Mouse (Mus musculus): ENCODE results near the gene Ltbp3. TPM values are rescaled to one million over a fixed set of nuclear protein-coding genes. Genes with fewer than 3 reads are reported as not detected.

Gene Ltbp3
- total RNA-seq, 2 experiments from 2014 or later: 1.6 to 2.5 TPM

- ATAC-seq (replicated peaks; ENCODE audit: low FRiP score, poor library complexity, severe bottlenecking): no peak
Measured at GRCm38 (mm10) chr19:5801432-5801964, 60.8 kb downstream of the Ltbp3 start.

GRCm38 (mm10) chr19:5802011-5802786, 61.5 kb downstream of the Ltbp3 start:
- ATAC-seq (replicated peaks; ENCODE audit: low FRiP score, poor library complexity, severe bottlenecking): peak; percentile 32

GRCm38 (mm10) chr19:5802787-5803040, 62.0 kb downstream of the Ltbp3 start:
- no peak for ATAC-seq (replicated peaks; ENCODE audit: low FRiP score, poor library complexity, severe bottlenecking)

GRCm38 (mm10) chr19:5803041-5803880, 62.6 kb downstream of the Ltbp3 start:
- peak; percentile 71 for ATAC-seq (replicated peaks; ENCODE audit: low FRiP score, poor library complexity, severe bottlenecking)

- ATAC-seq (replicated peaks; ENCODE audit: low FRiP score, poor library complexity, severe bottlenecking): no peak
Measured at GRCm38 (mm10) chr19:5803881-5804279, 63.2 kb downstream of the Ltbp3 start.

- no peak for ATAC-seq (replicated peaks; ENCODE audit: low FRiP score, poor library complexity, severe bottlenecking)
Measured at GRCm38 (mm10) chr19:5804371-5804899, 63.7 kb downstream of the Ltbp3 start.

- no peak for ATAC-seq (replicated peaks; ENCODE audit: low FRiP score, poor library complexity, severe bottlenecking)
Measured at GRCm38 (mm10) chr19:5806051-5806808, 65.5 kb downstream of the Ltbp3 start.

GRCm38 (mm10) chr19:5806809-5807205, 66.1 kb downstream of the Ltbp3 start:
- ATAC-seq (replicated peaks; ENCODE audit: low FRiP score, poor library complexity, severe bottlenecking): no peak

GRCm38 (mm10) chr19:5807740-5808139, 67.0 kb downstream of the Ltbp3 start:
- ATAC-seq (replicated peaks; ENCODE audit: low FRiP score, poor library complexity, severe bottlenecking): no peak

Other genes starting within 250 kb of the Ltbp3 start
- gene 1700020D05Rik, start 237.1 kb upstream of the Ltbp3 start, total RNA-seq (2015; ENCODE audit: low replicate concordance): 21.4 and 25.6 TPM in 2 replicates
- gene 1700020D05Rik, start 237.1 kb upstream of the Ltbp3 start, total RNA-seq (2017; ENCODE audit: low replicate concordance): 13.8 and 18.7 TPM in 2 replicates
- 35.3 and 43.6 TPM in 2 replicates for gene Snx32, start 230.4 kb upstream of the Ltbp3 start, total RNA-seq (2015; ENCODE audit: low replicate concordance)
- gene Snx32, start 230.4 kb upstream of the Ltbp3 start, total RNA-seq (2017; ENCODE audit: low replicate concordance): 42.5 and 42.7 TPM in 2 replicates
- gene Ovol1, start 180.3 kb upstream of the Ltbp3 start, total RNA-seq (2015; ENCODE audit: low replicate concordance): not detected in 2 replicates
- not detected in 2 replicates for gene Ovol1, start 180.3 kb upstream of the Ltbp3 start, total RNA-seq (2017; ENCODE audit: low replicate concordance)
- gene Ap5b1, start 172.9 kb upstream of the Ltbp3 start, total RNA-seq (2015; ENCODE audit: low replicate concordance): 3.8 and 8.3 TPM in 2 replicates
- gene Ap5b1, start 172.9 kb upstream of the Ltbp3 start, total RNA-seq (2017; ENCODE audit: low replicate concordance): 6.4 and 11.0 TPM in 2 replicates
- gene Rnaseh2c, start 139.0 kb upstream of the Ltbp3 start, total RNA-seq (2015; ENCODE audit: low replicate concordance): 87.2 and 123 TPM in 2 replicates
- 36.2 and 100.0 TPM in 2 replicates for gene Rnaseh2c, start 139.0 kb upstream of the Ltbp3 start, total RNA-seq (2017; ENCODE audit: low replicate concordance)
- 31.0 and 42.8 TPM in 2 replicates for gene Kat5, start 130.7 kb upstream of the Ltbp3 start, total RNA-seq (2015; ENCODE audit: low replicate concordance)
- gene Kat5, start 130.7 kb upstream of the Ltbp3 start, total RNA-seq (2017; ENCODE audit: low replicate concordance): 29.1 and 35.0 TPM in 2 replicates
- 18.4 and 26.0 TPM in 2 replicates for gene Rela, start 103.4 kb upstream of the Ltbp3 start, total RNA-seq (2015; ENCODE audit: low replicate concordance)
- 7.2 and 14.8 TPM in 2 replicates for gene Rela, start 103.4 kb upstream of the Ltbp3 start, total RNA-seq (2017; ENCODE audit: low replicate concordance)
- gene Sipa1, start 77.2 kb upstream of the Ltbp3 start, total RNA-seq (2015; ENCODE audit: low replicate concordance): 97.7 and 126 TPM in 2 replicates
- 127 and 129 TPM in 2 replicates for gene Sipa1, start 77.2 kb upstream of the Ltbp3 start, total RNA-seq (2017; ENCODE audit: low replicate concordance)
- 12.2 and 13.7 TPM in 2 replicates for gene Map3k11, start 52.2 kb upstream of the Ltbp3 start, total RNA-seq (2015; ENCODE audit: low replicate concordance)
- gene Map3k11, start 52.2 kb upstream of the Ltbp3 start, total RNA-seq (2017; ENCODE audit: low replicate concordance): 9.4 and 14.1 TPM in 2 replicates
- gene Pcnx3, start 52.0 kb upstream of the Ltbp3 start, total RNA-seq (2015; ENCODE audit: low replicate concordance): 31.4 and 61.3 TPM in 2 replicates
- 44.7 and 54.5 TPM in 2 replicates for gene Pcnx3, start 52.0 kb upstream of the Ltbp3 start, total RNA-seq (2017; ENCODE audit: low replicate concordance)
- gene Kcnk7, start 36.5 kb upstream of the Ltbp3 start, total RNA-seq (2015; ENCODE audit: low replicate concordance): not detected in 2 replicates
- not detected in 2 replicates for gene Kcnk7, start 36.5 kb upstream of the Ltbp3 start, total RNA-seq (2017; ENCODE audit: low replicate concordance)
- gene Ehbp1l1, start 14.6 kb upstream of the Ltbp3 start, total RNA-seq (2015; ENCODE audit: low replicate concordance): 176 and 250 TPM in 2 replicates
- 668 and 983 TPM in 2 replicates for gene Ehbp1l1, start 14.6 kb upstream of the Ltbp3 start, total RNA-seq (2017; ENCODE audit: low replicate concordance)
- gene Fam89b, start 11.3 kb upstream of the Ltbp3 start, total RNA-seq (2015; ENCODE audit: low replicate concordance): 67.9 and 77.8 TPM in 2 replicates
- 18.7 and 41.5 TPM in 2 replicates for gene Fam89b, start 11.3 kb upstream of the Ltbp3 start, total RNA-seq (2017; ENCODE audit: low replicate concordance)
- 18.4 and 24.1 TPM in 2 replicates for gene Scyl1, start 30.5 kb downstream of the Ltbp3 start, total RNA-seq (2015; ENCODE audit: low replicate concordance)
- gene Scyl1, start 30.5 kb downstream of the Ltbp3 start, total RNA-seq (2017; ENCODE audit: low replicate concordance): 17.2 and 17.3 TPM in 2 replicates
- gene Frmd8, start 134.4 kb downstream of the Ltbp3 start, total RNA-seq (2015; ENCODE audit: low replicate concordance): 3.6 and 9.2 TPM in 2 replicates
- 4.2 and 6.0 TPM in 2 replicates for gene Frmd8, start 134.4 kb downstream of the Ltbp3 start, total RNA-seq (2017; ENCODE audit: low replicate concordance)
- gene Slc25a45, start 136.9 kb downstream of the Ltbp3 start, total RNA-seq (2015; ENCODE audit: low replicate concordance): 2.9 and 8.8 TPM in 2 replicates
- 7.2 and 7.8 TPM in 2 replicates for gene Slc25a45, start 136.9 kb downstream of the Ltbp3 start, total RNA-seq (2017; ENCODE audit: low replicate concordance)
- gene Tigd3, start 153.2 kb downstream of the Ltbp3 start, total RNA-seq (2015; ENCODE audit: low replicate concordance): 3.8 and 4.7 TPM in 2 replicates
- 8.2 and 9.4 TPM in 2 replicates for gene Tigd3, start 153.2 kb downstream of the Ltbp3 start, total RNA-seq (2017; ENCODE audit: low replicate concordance)
- gene Dpf2, start 172.1 kb downstream of the Ltbp3 start, total RNA-seq (2015; ENCODE audit: low replicate concordance): 25.9 and 71.7 TPM in 2 replicates
- gene Dpf2, start 172.1 kb downstream of the Ltbp3 start, total RNA-seq (2017; ENCODE audit: low replicate concordance): 43.9 and 168 TPM in 2 replicates
- gene Cdc42ep2, start 183.9 kb downstream of the Ltbp3 start, total RNA-seq (2015; ENCODE audit: low replicate concordance): 0.72 TPM in 1 of 2 replicates, not detected in the other
- gene Cdc42ep2, start 183.9 kb downstream of the Ltbp3 start, total RNA-seq (2017; ENCODE audit: low replicate concordance): not detected in 2 replicates
- 64.9 and 72.5 TPM in 2 replicates for gene Pola2, start 223.3 kb downstream of the Ltbp3 start, total RNA-seq (2015; ENCODE audit: low replicate concordance)
- 55.1 and 71.9 TPM in 2 replicates for gene Pola2, start 223.3 kb downstream of the Ltbp3 start, total RNA-seq (2017; ENCODE audit: low replicate concordance)
- gene Slc22a20, start 245.2 kb downstream of the Ltbp3 start, total RNA-seq (2015; ENCODE audit: low replicate concordance): not detected in 2 replicates
- gene Slc22a20, start 245.2 kb downstream of the Ltbp3 start, total RNA-seq (2017; ENCODE audit: low replicate concordance): not detected in 2 replicates